Mouse (Mus musculus): ENCODE measurements around the gene Tagln3. TPM values are rescaled to one million over a fixed set of nuclear protein-coding genes. Genes with fewer than 3 reads are reported as not detected.
A peak's percentile ranks its signal among the peaks of the same experiment; 100 is the strongest.

The Tagln3 gene
- polyA plus RNA-seq (2016; fragmentation: Nextera tagmentation; extraction: Ambion mirVana), result 0.76 and 0.77 TPM in 2 replicates

- Histone ChIP-seq H3K4me1 (no peaks in the 10 kb centered on the region), H3K36me3 (peaks cover 13% of the 10 kb centered on the region), H3K4me2 (peak within 1 kb of the TSS; percentile 69), H3K4me3 (peak within 1 kb of the TSS; percentile 42), H3K9me3 (replicated peaks) (no peaks in the 10 kb centered on the region), H3K27ac (no peak within 1 kb of the TSS), H3K9ac (peak within 1 kb of the TSS; percentile 46; the same call in 1 of the 2 replicates), H3K27me3 (replicated peaks) (peaks cover 31% of the 10 kb centered on the region)
- ATAC-seq, result no peak
- 7% methylated on average over 30 of the region's 30 CpGs for WGBS (ENCODE audit: insufficient replicate concordance)
Measured at GRCm38 (mm10) chr16:45724061-45724741, at the start of gene Tagln3. Tagln3 (minus strand) TSS chr16:45724608.

DNA sequence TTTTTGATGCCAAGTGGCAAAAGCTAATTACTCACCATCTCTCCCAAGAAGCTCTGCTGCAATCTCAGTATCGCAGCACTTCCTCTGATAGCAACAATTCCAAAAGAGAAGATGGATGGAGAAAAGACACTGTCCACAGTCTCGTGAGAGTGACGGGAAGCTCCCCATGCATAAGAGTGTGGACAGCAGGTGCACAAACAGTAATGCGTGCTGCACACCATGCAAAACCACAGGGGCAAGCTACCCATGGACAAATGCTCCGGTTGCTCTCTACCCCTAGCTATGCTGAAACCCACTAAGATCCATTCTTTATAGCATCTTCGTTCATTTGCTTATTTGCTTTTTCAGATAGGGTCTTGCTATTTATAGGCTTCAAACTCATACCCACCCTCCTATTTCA, 46.5 kb upstream of the Tagln3 start:
- 78% methylated on average over 6 of the region's 6 CpGs for WGBS (ENCODE audit: insufficient replicate concordance)
- no peak for ATAC-seq
- peaks cover 14% of the 10 kb centered on the region for H3K36me3 ChIP-seq

GRCm38 (mm10) chr16:45767853-45768640, 43.6 kb upstream of the Tagln3 start:
- H3K4me2 ChIP-seq, result no peak overlapping the region

More for the DNA sequence above, 46.5 kb upstream of the Tagln3 start:
- H3K27me3 ChIP-seq (replicated peaks), result no peaks in the 10 kb centered on the region
- H3K4me1 ChIP-seq, result no peaks in the 10 kb centered on the region
- no peaks in the 10 kb centered on the region for H3K9me3 ChIP-seq (replicated peaks)
- H3K4me3 ChIP-seq, result no peak overlapping the region
- H3K9ac ChIP-seq, result no peak overlapping the region
- no peak overlapping the region for H3K27ac ChIP-seq
- no peak overlapping the region for H3K4me2 ChIP-seq

DNA sequence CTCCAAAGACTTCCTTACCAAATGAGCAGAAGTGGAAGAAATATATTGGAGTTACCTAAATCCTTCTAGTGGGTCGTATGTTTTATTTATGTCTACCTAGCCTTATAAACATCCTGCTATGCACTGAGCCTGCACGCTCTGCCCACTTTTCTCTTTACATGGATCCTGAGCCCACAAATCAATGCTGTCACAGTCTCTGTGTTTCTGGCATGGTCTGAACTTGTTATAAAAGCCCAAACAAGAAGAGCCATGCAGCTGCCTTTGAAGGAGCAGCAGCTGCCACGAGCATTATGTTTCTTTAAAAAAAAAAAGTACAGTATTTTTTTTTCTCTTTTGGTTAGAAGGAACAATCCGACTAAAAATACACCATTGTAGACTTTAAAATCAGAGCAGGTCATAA, 43.0 kb upstream of the Tagln3 start:
- Histone ChIP-seq H3K4me3 (no peak overlapping the region), H3K4me1 (no peaks in the 10 kb centered on the region), H3K9me3 (replicated peaks) (no peaks in the 10 kb centered on the region), H3K9ac (no peak overlapping the region), H3K36me3 (peaks cover 11% of the 10 kb centered on the region; the same call in 1 of the 2 replicates), H3K27me3 (replicated peaks) (no peaks in the 10 kb centered on the region), H3K27ac (no peak overlapping the region), H3K4me2 (no peak overlapping the region)
- WGBS (ENCODE audit: insufficient replicate concordance), result 70% methylated on average over 4 of the region's 4 CpGs
- no peak for ATAC-seq

More at GRCm38 (mm10) chr16:45767853-45768640, 43.6 kb upstream of the Tagln3 start:
- no peaks in the 10 kb centered on the region for H3K4me1 ChIP-seq
- 76% methylated on average over 10 of the region's 10 CpGs for WGBS (ENCODE audit: insufficient replicate concordance)
- H3K9ac ChIP-seq, result no peak overlapping the region
- ATAC-seq, result no peak
- H3K9me3 ChIP-seq (replicated peaks), result no peaks in the 10 kb centered on the region
- no peak overlapping the region for H3K27ac ChIP-seq
- H3K4me3 ChIP-seq, result no peak overlapping the region
- H3K36me3 ChIP-seq, result peaks cover 11% of the 10 kb centered on the region; the same call in 1 of the 2 replicates
- no peaks in the 10 kb centered on the region for H3K27me3 ChIP-seq (replicated peaks)

DNA sequence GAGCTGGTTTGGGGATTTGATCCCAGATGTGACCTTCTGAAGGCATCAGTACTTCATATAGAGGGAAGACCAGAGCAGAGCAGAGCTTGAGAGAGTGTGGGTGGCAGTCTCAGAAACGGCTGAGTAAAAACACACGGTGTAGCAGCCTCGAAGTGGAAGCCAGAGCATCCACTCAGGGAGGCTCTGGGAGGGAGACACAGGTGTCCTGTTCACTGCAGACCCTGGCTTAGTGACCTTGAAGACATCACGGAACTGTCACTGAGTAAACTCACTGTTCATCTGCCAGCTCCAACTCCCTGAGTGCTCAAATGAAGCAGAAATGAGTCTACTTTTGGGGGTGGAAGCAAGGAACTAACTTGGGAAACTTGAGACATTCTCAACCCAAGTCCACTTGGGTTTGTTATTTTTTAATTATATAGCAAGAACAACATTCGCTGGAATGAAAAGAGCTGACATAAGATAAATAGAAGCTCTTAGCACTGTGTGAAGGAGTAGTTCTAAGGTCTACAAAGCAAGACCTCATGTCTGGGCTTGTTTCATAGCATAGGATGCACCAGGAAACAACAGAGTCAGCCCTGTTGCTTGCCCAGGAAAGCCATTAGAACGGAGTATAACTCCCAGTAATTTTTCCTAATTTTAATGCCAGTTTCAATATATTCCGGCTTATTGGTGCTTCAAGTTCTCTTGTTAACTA, 41.5 kb upstream of the Tagln3 start:
- Histone ChIP-seq H3K4me2 (no peak overlapping the region), H3K27ac (no peak overlapping the region), H3K4me3 (no peak overlapping the region), H3K9ac (no peak overlapping the region), H3K4me1 (no peaks in the 10 kb centered on the region), H3K27me3 (replicated peaks) (no peaks in the 10 kb centered on the region), H3K36me3 (peaks cover 11% of the 10 kb centered on the region; the same call in 1 of the 2 replicates), H3K9me3 (replicated peaks) (no peaks in the 10 kb centered on the region)
- no peak for ATAC-seq
- WGBS (ENCODE audit: insufficient replicate concordance), result 70% methylated on average over 7 of the region's 7 CpGs

- no peaks in the 10 kb centered on the region for H3K27me3 ChIP-seq (replicated peaks)
- no peaks in the 10 kb centered on the region for H3K9me3 ChIP-seq (replicated peaks)
- H3K4me3 ChIP-seq, result no peak overlapping the region
- no peak overlapping the region for H3K9ac ChIP-seq
- no peak overlapping the region for H3K27ac ChIP-seq
- WGBS (ENCODE audit: insufficient replicate concordance), result 66% methylated on average over 3 of the region's 3 CpGs
- peaks cover 8% of the 10 kb centered on the region; the same call in 1 of the 2 replicates for H3K36me3 ChIP-seq
- H3K4me1 ChIP-seq, result no peaks in the 10 kb centered on the region
- H3K4me2 ChIP-seq, result no peak overlapping the region
- ATAC-seq, result no peak
Measured at GRCm38 (mm10) chr16:45765102-45765501, 40.7 kb upstream of the Tagln3 start.

GRCm38 (mm10) chr16:45762859-45763505, 38.6 kb upstream of the Tagln3 start:
- no peak overlapping the region for H3K4me3 ChIP-seq
- no peaks in the 10 kb centered on the region for H3K4me1 ChIP-seq
- no peak for ATAC-seq
- no peak overlapping the region for H3K4me2 ChIP-seq
- H3K27ac ChIP-seq, result no peak overlapping the region
- WGBS (ENCODE audit: insufficient replicate concordance), result 71% methylated on average over 13 of the region's 13 CpGs
- no peaks in the 10 kb centered on the region for H3K9me3 ChIP-seq (replicated peaks)
- no peaks in the 10 kb centered on the region for H3K27me3 ChIP-seq (replicated peaks)
- peaks cover 9% of the 10 kb centered on the region; the same call in 1 of the 2 replicates for H3K36me3 ChIP-seq
- no peak overlapping the region for H3K9ac ChIP-seq

DNA sequence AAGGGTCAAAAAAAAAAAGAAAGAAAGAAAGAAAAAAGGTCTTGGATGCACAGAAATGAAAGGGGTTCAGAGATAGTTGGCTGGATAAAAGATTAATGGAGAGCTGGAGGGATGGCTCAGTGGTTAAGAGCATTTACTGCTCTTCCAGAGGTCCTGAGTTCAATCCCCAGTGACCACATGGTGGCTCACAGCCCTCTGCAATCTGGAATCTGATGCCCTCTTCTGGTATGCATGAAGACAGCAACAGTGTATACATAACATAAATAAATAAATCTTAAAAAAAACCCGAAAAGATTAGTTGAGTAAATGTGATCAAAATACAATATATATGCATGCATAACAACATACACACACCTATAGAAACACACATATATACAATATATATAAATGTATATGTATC, 37.0 kb upstream of the Tagln3 start:
- H3K4me3 ChIP-seq, result no peak overlapping the region
- ATAC-seq, result no peak
- 61% methylated on average over 1 of the region's 1 CpGs for WGBS (ENCODE audit: insufficient replicate concordance)
- H3K27ac ChIP-seq, result no peak overlapping the region
- H3K9ac ChIP-seq, result no peak overlapping the region
- H3K4me2 ChIP-seq, result no peak overlapping the region
- H3K9me3 ChIP-seq (replicated peaks), result no peaks in the 10 kb centered on the region
- H3K36me3 ChIP-seq, result peaks cover 13% of the 10 kb centered on the region; the same call in 1 of the 2 replicates
- no peaks in the 10 kb centered on the region for H3K27me3 ChIP-seq (replicated peaks)
- no peaks in the 10 kb centered on the region for H3K4me1 ChIP-seq

DNA sequence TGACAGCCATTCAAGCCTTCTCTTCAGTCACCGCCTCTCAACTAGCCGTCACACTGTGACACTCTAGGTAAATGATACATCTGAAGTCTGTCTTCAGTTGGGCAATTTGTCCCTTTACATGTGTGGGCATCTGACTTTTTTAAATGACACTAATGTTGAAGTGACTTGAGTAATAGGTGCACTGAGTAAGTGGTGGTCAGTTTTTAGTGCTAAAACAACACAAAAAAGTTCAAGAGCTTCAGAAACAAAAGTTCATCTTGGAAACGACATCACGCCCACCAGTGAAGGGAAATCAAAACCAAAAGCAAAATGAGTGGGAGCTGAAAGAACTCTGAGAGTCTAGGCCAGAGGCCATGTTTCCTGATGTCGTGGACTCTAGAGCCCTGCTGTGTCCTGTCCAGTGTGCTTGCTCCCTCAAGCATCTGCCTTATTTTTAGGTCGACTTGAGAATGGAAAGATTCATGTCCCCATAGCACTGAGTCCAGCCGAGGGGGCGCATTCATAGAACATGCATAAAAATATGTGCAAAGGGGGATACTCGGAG, 34.4 kb upstream of the Tagln3 start:
- no peak overlapping the region for H3K9ac ChIP-seq
- no peak for ATAC-seq
- H3K36me3 ChIP-seq, result peaks cover 14% of the 10 kb centered on the region; the same call in 1 of the 2 replicates
- WGBS (ENCODE audit: insufficient replicate concordance), result 69% methylated on average over 9 of the region's 9 CpGs
- no peaks in the 10 kb centered on the region for H3K9me3 ChIP-seq (replicated peaks)
- no peaks in the 10 kb centered on the region for H3K4me1 ChIP-seq
- no peak overlapping the region for H3K4me3 ChIP-seq
- H3K27ac ChIP-seq, result no peak overlapping the region
- no peak overlapping the region for H3K4me2 ChIP-seq
- H3K27me3 ChIP-seq (replicated peaks), result no peaks in the 10 kb centered on the region

DNA sequence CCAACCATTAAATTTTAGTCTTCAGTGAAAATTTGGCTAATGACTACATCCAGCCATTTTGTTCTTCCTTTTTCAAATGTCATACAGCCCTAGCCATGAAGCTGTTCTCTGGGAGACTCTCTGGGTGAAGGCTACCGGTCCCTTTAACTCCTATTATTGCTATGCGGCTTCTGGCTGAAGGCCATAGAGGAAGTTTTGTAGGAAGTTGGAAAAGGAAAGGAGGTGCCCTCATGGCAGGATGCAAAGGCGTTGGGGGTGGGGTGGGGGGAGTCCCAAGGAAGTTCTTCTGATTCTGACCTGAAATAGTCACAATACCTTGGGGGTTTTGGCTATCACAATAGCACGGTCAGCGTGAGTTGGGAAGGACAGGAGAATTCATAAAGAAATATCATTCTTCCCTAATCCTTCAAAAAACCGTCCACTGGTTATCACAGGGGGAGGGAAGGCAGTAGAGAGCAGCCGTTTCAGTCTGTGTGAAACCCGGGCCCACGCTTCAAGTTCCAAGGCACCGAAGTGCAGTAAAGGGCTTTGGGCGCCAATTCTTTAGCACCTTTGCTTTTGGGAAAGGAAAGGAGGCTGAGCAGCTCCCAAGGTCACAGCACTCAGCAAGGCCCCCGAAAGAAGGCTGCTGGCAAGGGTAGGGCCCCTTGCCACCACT, 33.1 kb upstream of the Tagln3 start:
- Histone ChIP-seq H3K9me3 (replicated peaks) (no peaks in the 10 kb centered on the region), H3K9ac (no peak overlapping the region), H3K27me3 (replicated peaks) (no peaks in the 10 kb centered on the region), H3K36me3 (peaks cover 14% of the 10 kb centered on the region; the same call in 1 of the 2 replicates), H3K27ac (no peak overlapping the region), H3K4me1 (no peaks in the 10 kb centered on the region), H3K4me2 (no peak overlapping the region), H3K4me3 (no peak overlapping the region)
- peak; percentile 18; the same call in 1 of the 2 replicates for ATAC-seq
- WGBS (ENCODE audit: insufficient replicate concordance), result 57% methylated on average over 12 of the region's 12 CpGs

- no peak for ATAC-seq
- Histone ChIP-seq H3K4me3 (no peak overlapping the region), H3K9me3 (replicated peaks) (no peaks in the 10 kb centered on the region), H3K9ac (no peak overlapping the region), H3K27me3 (replicated peaks) (no peaks in the 10 kb centered on the region), H3K27ac (no peak overlapping the region), H3K4me1 (no peaks in the 10 kb centered on the region), H3K36me3 (peaks cover 12% of the 10 kb centered on the region; the same call in 1 of the 2 replicates), H3K4me2 (no peak overlapping the region)
- 16% methylated on average over 9 of the region's 9 CpGs for WGBS (ENCODE audit: insufficient replicate concordance)
Measured at GRCm38 (mm10) chr16:45756855-45757254, 32.4 kb upstream of the Tagln3 start.
